Mouse (Mus musculus) ovary, adult 18-20 months (tissue): ENCODE results near the gene Slc27a1.

Source experiments
- DNase-seq: peaks from one replicate; pipeline ENCODE4 v3.0.0; 2022; ENCODE audit warnings: low spot score, mixed read lengths

Gene Slc27a1

DNA sequence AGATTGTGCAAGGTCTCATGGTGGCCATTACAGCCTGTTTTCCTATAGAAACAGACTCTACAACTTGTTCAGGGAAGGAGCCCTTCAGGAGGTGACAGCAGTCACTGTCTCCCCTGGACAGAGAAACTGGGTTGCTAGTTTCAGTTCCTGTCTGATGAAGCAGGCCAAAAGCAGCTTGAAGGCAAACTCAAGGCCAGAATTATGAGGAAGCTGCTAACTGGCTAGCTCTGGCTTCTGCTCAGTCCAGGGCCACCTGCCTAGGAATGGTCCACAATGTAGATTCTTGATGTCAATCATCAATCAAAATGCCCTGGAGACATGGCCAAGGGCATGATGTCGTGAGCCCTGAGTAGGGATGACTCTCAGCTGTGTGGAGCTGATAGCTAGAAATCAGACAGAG lies 56.4 kb downstream of the Slc27a1 start:
- DNase-seq, result no peak

GRCm38 (mm10) chr8:71626753-71627152 lies 58.1 kb downstream of the Slc27a1 start:
- no peak for DNase-seq

GRCm38 (mm10) chr8:71627265-71628099 lies 58.8 kb downstream of the Slc27a1 start:
- no peak for DNase-seq

DNA sequence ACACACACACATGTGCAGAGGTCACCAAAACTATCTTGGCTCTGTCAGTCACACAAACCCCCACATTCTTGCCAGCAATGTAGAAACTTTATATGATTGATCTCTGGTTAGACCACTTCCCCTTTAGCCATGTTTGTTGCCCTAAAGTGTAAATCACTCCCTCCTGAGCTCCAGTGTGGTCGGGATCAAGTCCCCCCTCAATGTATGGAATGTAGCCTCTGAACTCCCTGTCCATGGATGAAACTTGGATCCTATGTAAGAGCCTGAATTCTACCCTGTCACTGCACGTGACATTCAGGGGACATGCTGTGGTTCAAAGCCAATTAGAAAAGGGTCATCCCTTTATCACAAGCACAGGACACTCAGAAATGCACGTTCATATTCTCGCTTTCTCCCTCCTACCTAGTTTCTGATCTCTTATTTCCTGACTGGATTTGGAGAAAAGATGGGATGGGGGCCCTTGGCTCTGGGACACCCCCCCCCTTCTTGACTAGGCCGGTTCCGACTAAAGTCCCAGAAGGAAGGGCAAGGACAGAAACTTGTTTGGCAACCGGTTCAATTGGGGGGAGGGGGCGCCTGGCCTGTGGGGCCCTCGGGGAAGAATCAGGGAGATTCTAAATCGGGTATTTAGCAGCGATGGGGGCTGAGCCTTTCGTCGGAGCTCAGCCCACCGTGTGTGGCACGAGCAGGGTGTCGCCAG lies 59.9 kb downstream of the Slc27a1 start:
- no peak for DNase-seq

DNA sequence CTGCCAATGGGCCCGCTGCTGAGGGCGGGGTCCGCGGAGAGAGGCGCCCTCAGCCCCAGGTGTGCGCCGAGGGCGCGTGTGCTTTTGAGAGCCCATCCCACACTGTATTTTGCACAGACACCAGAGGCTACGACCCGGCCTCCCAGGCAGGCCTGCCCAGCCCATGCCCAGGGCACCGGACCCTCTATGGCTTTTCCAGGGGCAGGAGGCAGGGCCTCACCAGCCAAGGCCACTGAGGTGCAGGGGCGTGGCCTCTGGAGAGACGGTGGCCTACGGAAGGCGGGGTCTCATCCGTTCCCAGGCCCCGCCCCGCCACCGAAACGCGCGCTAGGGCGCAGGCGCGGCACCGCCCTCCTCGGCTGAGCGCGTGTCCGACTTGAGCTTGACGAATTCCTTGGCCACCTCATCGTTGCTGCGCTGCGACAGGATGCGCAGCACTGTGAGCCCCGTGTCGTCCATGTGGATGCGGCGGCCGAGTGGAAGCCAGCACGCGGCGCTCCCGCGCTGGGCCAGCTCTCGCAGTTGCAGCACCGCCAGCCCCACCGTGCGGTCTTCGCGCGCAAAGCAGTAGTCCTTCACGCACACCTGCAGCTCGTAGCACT lies 60.5 kb downstream of the Slc27a1 start:
- DNase-seq, result peak; percentile 88

GRCm38 (mm10) chr8:71629781-71630212 lies 61.1 kb downstream of the Slc27a1 start:
- DNase-seq, result peak; percentile 43

DNA sequence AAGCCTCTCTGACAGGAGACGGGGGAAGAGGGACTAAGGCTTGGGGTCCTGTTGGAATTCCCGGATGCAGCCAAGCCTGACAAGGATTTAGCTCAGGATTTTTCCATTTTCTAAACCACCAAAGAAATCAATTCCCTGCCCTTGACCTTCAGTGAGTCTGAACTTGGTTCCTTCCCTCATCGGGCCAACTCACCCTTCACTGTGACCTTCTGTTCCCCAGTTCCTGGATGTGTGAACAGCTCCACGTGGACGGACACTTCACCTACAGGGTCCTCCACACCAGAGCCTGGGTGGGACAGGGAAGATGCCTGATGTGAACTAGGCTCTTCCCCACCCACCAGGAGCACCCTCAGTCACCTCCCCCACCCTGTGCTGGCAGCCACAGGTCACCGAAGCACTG lies 62.1 kb downstream of the Slc27a1 start:
- DNase-seq, result no peak

DNA sequence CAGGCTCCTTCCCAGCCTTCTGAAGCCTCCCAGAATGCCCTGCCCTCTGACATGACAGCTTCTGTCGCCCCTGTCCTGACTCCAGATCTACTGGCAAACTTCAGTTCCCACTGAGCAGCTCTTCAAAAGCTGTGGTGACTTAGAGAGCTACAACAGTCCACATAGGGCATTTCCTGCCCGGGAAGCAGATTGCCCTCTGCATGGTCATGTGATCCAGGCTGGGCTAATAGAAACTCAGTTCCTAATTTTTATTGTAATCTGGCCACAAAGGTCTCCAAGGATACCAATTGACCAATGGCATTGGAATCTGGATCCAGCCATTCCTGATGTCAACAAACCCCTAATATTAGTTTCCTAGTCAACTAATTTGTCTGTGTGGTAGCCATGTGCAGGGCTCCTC lies 63.2 kb downstream of the Slc27a1 start:
- no peak for DNase-seq

DNA sequence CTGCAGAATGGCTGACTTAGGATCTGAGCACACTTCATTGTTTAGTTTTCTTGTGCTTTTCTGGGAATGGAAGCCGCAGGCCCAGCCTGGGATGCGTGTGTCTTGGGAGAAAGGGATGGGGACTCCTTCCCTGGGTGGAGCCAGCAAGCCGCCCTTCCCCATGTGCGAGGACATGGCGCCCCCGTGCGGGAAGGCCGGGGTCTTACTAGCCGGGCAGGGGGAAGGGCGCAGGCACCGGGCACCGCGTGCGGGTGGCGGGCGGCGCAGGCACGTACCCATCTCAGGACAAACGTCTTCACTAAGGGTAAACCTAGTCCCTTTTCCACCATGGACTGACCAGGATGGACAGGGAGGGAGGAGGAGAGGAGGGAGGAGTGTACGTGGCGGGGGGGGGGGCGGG lies 64.5 kb downstream of the Slc27a1 start:
- DNase-seq, result no peak

- no peak for DNase-seq
Measured at GRCm38 (mm10) chr8:71633981-71634667, 65.4 kb downstream of the Slc27a1 start.
